Mouse (Mus musculus) layer of hippocampus, postnatal 10 days (tissue): ENCODE results near the gene Ebpl. TPM values are rescaled to one million over a fixed set of nuclear protein-coding genes. Genes with fewer than 3 reads are reported as not detected.

Source experiments
- DNase-seq, 2 experiments: peaks; one replicate each; pipeline ENCODE4 v3.0.0; 2021; ENCODE audit warnings: low spot score in 2 of 2
- long read RNA-seq: library from polyadenylated mRNA; stranded (forward); transcript quantifications from one replicate; pipeline ENCODE4 v2.0.0, GENCODE M21; 2023
- total RNA-seq, 2 experiments: library from RNA; stranded (reverse); gene quantifications; 2 replicates each; pipeline ENCODE4 v1.2.3; 2021

The Ebpl gene
- 1 to 10 TPM; 6.3 to 7.0 TPM for total RNA-seq
- long read RNA-seq, full-length matches to known transcripts, result 35 of 36 reads
- long read RNA-seq, partial matches to known transcripts, result 0 of 36 reads
- long read RNA-seq, other reads (novel, unspliced or antisense), result 1 of 36 reads

DNA sequence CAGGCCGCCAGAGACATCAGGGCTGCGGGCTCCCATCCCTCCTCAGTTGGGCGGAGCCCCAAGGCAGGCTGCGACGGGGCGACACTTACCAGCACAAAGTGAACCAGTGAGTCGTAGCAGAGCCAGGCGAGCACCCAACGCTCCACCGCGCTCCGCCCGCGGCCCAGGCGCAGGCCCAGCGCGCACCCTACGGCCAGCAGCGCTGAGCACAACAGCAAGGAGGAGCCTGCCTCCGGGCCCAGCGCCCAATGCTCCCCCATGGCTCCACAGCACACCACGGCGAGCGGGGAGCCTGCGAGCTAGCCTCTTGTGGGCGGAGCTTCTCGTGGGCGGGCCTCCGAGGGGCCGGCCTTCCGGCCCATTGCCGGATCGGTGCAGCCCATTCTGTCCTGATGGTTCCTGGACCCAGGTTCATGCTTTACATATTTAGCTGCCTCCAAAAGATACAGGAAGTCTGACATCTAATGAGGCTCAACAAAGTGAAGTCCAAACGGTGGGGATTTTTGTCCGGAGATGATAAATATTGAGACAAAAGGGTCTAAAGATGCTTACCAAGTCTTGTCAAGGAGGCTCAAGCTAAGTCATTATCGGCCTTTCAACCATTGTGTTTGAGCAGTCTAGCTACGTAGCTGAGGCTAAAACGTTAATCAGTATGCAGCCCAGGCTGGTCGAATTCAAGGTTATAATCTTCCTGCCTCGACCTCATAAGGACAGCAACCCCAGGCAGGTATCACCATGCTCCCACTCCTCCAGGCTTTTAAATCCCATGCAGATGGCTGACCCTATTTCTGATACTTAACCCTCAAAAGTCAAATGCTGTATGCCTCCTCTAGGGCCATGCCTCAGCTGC is at the start of gene Ebpl:
Gene Ebpl (minus strand): TSS at position 309 of the 850 bp plus-strand sequence.
- DNase-seq, result peak; percentile 90

DNA sequence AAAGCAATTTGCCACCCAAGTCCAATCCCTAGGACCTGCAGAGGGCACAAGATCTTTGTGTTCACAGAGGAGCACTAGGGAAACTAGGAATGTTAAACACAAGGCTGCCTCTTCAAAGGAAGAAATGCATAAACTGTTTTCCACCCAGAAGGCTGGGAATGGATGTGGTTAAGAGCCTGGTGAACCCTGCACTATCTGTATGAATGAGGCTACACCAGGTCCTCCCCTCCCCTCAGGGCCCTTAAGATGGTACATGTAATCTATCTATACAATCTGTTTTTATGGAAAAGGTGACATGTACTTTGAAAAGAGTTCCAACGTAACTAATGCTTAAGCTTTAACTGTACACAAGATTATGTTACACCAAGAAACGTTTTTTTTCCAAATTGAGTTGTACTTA is 49.8 kb upstream of the Ebpl start:
- no peak for DNase-seq

DNA sequence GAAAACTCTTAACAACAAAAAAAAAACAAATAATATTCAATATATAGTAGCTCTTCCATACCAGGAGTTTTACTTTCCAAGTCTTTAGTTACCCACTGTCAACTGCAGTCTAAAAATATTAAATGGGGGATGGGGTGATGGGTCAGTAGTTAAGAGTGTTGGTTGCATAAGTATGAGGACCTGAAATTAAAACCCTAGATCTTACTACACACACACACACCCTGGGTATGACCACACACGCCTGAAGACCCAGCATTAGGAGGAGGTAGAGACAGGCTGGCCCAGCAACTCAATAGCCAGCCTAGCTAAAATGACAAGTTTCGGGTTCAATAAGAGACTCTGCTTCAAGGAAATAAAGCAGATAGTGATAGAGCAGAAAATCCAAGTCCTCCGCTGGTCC is 46.8 kb upstream of the Ebpl start:
- no peak for DNase-seq

DNA sequence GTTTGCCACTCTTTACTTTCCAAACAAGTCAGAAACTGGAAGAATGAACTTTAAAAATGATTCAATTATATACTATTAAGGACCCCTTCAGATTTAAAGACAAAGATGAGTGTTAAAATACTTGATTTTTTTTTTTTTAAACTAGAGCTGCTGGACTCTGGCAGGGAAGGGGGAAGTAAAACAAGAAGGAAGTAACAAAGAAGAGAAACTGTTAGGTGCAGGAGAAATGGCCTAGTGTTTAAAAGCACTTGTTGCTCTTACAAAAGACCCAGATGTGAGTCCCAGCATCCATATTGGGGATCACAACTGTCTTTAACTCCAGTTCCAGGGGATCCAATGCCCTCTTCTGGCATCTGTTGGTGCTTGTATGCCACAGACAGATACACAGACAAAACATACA is 45.5 kb upstream of the Ebpl start:
- no peak for DNase-seq

DNA sequence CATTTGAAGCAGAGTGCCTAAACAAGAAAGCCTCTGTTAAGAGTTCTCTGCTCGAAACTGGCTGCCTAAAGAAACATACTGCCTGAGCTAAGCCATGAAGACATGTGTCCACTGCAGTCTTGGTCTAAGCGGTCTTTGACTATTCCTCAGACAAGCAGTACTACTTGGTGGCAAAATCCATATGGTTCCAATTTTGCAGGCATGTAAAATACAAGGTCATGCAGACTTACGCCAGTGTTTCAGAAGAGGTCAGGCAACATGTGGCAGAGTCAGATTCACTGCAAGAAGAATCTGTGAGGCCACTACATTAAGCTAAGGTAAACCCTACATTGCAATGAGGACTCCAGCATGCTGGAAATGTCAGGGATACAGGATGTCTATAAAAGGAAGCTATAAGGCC is 44.7 kb upstream of the Ebpl start:
- DNase-seq, result no peak

DNA sequence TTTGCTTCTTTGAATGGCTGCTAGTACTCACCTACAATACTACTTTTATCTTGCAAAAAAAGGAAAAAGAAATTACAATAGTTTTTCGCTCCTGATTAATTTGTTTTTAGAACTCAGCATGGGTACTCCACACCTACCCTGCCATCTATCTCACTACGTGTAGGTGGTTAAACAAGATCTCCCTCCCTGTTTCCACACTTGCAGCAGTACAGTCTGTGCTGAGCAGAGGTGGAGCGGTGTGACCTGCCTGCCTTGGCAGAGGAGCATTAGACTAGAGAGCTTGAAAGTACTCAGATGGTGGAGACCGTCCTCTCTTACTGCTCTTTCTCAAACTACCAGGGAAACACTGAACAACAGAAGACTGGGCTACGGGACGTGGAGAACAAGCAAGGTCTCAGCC is 34.5 kb upstream of the Ebpl start:
- no peak for DNase-seq

DNA sequence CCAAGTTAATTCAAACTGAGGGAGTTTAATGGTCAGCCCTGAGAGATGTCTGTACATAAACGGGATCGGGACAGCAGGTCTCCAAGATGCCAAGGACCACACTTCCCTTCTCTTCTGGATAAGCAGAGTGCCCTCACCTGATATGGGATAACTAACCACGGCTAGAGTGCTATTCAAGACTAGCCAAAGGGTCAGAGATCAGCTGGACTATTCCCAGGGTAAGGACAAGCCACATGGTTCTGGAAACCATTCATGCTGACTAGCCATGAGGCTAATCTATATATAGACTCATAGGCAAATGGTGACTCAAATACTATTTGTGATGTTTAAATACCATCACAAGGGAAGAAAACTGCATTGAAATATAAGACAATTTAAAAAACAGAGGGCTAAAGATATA is 30.3 kb upstream of the Ebpl start:
- no peak for DNase-seq

DNA sequence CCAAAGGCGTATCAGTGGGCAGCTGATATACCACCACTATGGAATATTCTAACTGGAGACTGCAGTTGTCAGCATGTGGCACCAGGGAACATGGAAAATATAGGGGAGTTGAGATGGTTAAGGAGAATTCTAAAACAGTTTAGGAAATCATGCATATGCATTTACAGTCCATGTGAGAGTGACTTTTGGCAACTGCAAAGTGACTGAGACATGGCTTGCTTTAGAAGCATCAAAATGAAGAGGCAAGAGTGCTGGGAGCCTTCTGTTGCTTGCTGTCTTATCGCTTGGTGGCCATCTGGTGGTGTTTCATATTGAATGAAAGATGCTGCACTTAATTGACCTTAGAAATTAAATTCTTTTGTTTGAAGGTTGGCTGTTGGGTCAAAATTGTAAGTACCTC is 7.1 kb upstream of the Ebpl start:
- DNase-seq, result no peak

DNA sequence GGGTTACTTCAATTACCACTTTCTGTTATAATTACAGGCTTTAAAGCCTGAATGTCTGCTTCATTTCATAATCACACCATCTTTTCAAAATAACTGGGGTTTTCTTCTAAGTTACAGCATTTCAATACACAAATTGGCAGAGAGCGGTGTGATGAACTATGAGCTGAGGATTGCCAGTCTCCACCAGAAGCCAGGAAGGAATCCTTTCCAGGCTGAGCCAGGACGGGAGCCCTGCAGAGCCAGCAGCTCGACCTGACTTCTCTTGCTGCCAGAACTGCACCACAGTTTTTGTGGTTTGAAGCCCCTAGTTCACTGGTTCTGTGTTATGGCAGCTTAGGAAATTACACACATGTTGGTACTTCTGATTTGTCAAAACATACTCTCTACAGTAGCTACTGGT is 4.4 kb upstream of the Ebpl start:
- no peak for DNase-seq

DNA sequence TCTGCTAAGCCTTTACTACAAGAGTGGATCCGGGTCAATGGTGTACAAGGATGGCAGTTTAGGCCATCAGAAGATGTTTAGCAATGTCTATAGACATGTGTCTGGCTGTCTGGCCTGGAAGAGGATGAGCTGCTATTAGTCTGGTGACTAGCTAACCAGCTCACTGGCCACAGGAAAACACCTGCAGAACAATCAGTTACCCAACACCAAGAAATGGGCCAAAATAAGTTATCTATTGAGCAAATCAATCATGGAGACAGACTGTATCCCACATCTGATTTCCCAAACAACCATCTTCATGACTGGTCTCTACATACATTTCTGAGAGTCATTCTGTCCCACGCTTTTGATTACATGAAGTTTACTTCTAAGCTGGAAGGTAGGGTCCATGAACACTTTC is 3.5 kb upstream of the Ebpl start:
- no peak for DNase-seq

DNA sequence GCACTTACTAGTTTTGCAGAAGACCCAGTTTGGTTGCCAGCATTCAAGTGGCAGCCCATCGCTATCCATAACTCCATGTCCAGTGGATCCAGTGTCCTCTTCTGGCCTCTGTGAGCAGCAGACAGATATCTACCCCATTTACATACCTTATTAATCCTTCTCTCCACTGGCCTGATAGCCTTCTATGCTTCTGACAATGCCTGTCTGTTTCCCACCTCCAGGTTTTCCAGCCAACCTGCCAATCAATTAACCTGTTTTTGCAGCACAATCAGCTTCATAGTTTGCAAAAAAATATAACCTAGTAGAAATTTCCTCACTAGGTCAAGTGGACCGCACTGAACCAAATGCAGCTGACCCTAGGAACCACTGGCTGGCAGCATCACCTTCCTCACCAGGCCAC is 2.0 kb upstream of the Ebpl start:
- no peak for DNase-seq

DNA sequence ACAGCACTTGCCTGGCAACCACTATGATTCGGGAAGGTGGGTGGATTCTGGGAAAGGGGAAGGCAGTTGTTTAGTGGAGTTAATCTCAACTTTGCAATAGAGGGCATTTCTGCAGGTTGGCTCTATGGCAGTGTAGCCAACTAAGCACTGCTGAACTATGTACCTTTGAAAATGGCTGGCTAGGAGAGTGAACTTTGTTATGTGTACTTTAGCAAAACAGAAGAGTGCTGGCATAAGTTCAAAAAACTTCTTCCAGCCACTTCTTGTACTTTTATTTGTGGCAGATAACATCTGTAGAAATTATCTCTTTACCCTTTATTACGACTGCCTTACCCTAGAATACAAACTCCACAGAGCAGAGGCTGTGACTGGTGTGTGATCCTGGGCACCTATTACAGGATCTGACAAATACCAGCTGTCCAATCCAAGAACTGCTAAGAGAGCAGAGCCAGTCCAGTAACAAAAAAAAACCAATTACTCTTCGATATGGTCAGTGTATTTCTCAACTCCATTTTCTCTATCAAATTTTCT is 807 bp upstream of the Ebpl start:
- DNase-seq, result no peak

DNA sequence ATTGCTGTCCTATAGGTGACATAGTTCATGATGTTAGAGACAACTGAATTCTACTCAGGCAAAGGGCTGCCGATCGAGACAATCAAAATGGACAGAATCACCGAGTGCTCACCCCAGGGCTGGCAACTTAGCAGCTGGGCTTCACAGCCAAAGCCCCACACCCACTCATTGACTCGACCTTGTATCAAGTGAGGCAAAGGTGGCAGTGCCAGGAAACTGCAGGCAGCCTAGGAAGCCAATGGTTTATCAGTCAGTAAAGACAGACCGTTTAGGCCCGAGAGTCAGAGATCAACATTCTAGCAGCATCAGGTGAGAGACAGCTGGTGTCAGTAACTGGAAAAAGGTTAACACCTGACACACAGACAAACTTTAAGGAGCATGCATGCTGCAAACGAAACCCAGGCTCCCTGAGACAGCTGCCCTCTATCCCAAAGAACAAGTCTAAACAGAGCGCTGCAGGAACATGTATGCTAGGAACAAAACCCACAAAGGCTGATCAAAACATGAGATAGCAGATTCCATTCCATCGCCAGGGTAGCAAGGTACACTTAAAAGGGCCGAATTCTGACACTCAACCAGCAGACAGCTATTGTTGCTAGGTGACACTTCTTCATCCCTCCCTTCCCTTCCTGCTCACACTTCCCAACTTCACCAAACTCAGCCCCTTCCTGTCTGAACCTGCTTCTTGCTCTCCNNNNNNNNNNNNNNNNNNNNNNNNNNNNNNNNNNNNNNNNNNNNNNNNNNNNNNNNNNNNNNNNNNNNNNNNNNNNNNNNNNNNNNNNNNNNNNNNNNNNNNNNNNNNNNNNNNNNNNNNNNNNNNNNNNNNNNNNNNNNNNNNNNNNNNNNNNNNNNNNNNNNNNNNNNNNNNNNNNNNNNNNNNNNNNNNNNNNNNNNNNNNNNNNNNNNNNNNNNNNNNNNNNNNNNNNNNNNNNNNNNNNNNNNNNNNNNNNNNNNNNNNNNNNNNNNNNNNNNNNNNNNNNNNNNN is 5.7 kb downstream of the Ebpl start:
- DNase-seq, result no peak

DNA sequence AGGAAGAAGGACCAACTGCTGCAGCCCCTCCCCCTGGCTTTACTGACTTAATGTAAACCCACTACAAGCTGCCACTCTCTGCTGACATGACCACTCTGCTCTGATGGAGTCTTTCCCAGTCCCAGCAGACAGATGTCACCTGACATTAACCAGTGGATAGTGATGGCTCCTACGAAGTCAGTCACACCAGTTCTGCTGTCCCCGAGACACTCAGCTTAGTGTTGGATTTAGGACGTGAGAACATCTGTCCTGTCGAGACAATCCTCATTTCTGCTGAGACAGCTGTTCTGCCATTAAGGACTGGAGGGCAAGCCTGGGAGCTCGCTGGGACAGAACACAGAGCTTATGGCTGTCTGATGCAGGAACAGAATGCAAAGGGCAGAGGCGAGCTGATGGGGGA is 9.4 kb downstream of the Ebpl start:
- DNase-seq, result no peak

DNA sequence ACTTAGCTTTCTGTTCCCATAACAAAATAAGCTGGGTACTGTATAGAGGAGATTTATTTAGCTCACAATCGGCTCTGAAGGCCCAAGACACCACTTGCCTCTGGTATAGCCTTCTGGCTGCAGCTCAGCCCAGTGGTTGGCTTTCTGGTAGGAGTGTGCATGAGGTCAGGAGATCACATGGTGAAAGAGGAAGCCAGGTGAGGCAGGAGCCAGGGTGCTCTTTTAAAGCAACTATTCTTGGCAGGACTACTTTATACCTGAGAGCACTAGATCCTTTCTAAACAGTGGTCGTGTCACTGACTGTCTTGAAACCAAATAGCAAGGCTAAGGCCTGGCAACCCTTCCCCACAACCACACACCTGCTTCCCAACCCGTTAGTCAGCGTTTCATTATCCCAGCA is 10.4 kb downstream of the Ebpl start:
- no peak for DNase-seq

DNA sequence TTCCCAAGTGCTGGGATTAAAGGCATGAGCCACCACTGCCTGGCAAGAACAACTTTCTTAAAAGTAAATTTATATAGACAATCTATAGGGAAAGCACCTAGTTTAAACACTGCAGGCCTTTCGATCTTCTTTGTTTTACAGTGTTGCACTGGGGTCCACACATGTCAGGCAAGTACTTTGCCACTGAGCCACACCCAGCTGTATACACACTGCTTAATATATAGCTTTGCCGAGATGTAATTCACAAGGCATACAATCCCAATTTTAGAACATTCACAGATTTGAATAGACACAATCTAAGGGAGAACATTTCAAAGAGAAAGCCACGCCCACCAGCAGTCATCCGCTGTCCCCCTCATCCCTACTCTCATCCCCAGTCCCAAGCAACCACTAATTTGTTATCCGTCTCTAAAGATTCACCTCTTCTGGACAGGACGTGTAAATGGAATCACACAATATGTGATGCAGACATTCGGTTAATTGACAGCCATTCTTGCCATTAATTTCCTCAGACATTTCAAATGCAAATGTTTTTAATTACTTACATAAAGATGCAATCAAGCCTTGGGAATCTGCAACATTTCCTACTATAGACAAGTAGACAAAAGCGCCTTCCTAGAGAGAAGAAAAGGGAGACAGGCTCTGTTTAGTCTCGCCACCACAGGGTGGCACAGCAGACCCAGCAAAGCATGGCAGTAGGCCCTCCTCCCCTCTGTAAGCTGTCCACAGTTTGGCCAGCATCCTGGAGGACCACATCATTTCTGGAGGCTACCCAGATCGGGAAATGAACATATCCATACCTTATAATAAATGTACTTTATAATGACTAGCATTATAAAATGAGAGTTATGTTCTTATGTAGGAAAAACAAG is 13.2 kb downstream of the Ebpl start:
- peak; percentile 36 to 56 for DNase-seq

DNA sequence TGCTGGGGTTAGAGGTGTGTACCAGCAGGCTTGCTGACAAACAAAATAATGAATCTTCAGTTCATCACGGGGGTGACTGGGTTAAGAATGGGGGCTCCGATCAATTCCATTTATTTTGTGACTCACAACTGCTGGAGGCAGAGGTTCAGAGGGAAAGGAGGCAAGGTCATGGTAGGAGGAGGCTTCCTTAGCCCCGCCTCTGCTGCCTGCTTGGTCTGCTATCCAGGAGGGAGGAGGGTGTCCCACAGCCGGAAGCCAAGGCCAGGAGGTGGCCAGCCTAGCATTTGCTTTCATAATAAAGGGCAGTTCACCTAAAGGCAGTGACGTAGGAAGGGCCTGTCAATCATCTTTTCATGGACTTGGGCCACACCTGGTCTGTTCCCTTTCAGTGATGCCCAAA is 15.6 kb downstream of the Ebpl start:
- DNase-seq, result no peak

DNA sequence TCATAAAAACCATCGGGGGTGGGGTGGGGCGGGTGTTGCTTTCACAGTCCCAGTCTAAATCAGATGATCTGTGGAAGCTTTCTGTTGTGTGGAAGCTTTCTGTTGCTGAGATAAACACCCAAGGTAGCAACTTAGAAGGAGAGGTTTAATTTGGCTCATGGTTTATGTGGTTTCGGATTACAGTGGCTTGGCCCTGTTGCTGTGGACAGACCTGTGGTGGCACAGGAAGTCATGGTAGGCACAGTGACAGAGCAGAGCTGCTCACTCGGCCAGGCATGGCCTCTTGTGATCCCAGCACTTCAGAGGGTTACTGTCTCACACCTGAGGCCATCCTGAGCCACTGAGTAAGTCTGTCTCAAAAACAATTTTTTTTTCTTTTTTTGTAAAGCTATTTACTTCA is 20.9 kb downstream of the Ebpl start:
- no peak for DNase-seq

DNA sequence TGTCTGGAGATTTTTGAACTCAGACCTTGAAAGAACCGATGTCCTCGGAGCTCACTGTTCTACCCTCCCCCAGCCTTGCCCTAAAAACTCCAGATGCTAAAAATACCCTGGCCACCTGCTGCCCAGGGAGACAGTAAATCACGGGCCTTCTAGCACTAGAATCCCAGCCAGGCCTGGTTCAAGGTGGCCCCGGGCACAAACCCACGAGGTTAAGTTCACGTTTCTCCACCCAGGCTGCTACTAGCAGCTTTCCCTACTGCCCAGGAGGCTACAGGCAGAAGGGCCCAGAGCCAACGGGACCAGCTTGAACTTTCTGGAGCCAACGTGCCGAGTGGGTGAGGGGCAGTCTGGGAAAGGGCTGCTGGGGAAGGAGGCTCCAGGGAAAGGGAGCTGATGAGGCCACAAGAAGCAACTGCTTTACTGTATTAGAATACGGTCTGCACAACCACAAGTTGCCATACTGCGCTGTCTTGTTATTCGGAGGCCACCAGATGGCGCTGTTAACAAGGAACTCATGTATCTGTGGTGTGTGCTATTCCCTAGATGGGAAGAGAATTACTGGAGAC is 29.2 kb downstream of the Ebpl start:
- DNase-seq, result peak; percentile 92 to 94

DNA sequence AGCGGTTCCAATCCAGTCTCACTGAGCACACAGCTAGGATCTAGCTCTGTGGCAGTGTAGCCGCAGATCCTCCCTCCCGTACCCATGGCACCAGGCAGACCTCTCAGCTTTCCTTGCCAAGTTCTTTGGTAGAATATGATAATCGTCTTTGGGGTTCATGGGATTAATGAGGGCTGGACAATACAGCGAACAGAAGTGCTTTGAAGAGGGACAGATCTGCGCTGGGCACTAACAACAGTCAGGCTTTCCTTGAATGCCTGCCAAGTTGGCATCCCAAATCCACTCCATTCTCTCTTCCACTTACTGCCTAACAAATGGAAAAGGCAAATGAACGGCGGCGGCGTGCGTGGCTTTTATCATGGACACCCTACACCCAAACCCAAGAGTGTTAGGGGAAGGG is 29.6 kb downstream of the Ebpl start:
- peak; percentile 74 to 82 for DNase-seq
